Mouse (Mus musculus) frontal cortex, postnatal 10 days (tissue): ENCODE data around the gene Ralgps1.

Source experiments
- DNase-seq, 2 experiments: peaks; one replicate each; pipeline ENCODE4 v3.0.0; 2022; ENCODE audit warnings: low spot score in 2 of 2, mixed read lengths in 1 of 2

The Ralgps1 gene

GRCm38 (mm10) chr2:33280525-33280924 lies 90.8 kb downstream of the Ralgps1 start:
- no peak for DNase-seq

GRCm38 (mm10) chr2:33279758-33280157 lies 91.5 kb downstream of the Ralgps1 start:
- DNase-seq, result no peak

- no peak for DNase-seq
Observed at GRCm38 (mm10) chr2:33274719-33275490, 96.4 kb downstream of the Ralgps1 start.

GRCm38 (mm10) chr2:33272665-33273439 lies 98.4 kb downstream of the Ralgps1 start:
- DNase-seq, result no peak

- DNase-seq, result no peak
Observed at GRCm38 (mm10) chr2:33271511-33271910, 99.8 kb downstream of the Ralgps1 start.

- no peak for DNase-seq
Observed at GRCm38 (mm10) chr2:33270569-33270968, 100.7 kb downstream of the Ralgps1 start.

GRCm38 (mm10) chr2:33269132-33269493 lies 102.2 kb downstream of the Ralgps1 start:
- DNase-seq, result no peak

- DNase-seq, result no peak
Observed at GRCm38 (mm10) chr2:33268384-33269131, 102.7 kb downstream of the Ralgps1 start.

- no peak for DNase-seq
Observed at GRCm38 (mm10) chr2:33267075-33267474, 104.2 kb downstream of the Ralgps1 start.

GRCm38 (mm10) chr2:33265793-33266192 lies 105.5 kb downstream of the Ralgps1 start:
- no peak for DNase-seq

- DNase-seq, result no peak
Observed at GRCm38 (mm10) chr2:33261475-33261874, 109.8 kb downstream of the Ralgps1 start.

GRCm38 (mm10) chr2:33260772-33261171 lies 110.5 kb downstream of the Ralgps1 start:
- DNase-seq, result peak; percentile 36 to 68

GRCm38 (mm10) chr2:33256769-33257537 lies 114.3 kb downstream of the Ralgps1 start:
- DNase-seq, result no peak

- no peak for DNase-seq
Observed at GRCm38 (mm10) chr2:33254318-33254985, 116.8 kb downstream of the Ralgps1 start.

- DNase-seq, result no peak
Observed at GRCm38 (mm10) chr2:33253572-33254190, 117.6 kb downstream of the Ralgps1 start.

- no peak for DNase-seq
Observed at GRCm38 (mm10) chr2:33252751-33253150, 118.5 kb downstream of the Ralgps1 start.

- DNase-seq, result no peak
Observed at GRCm38 (mm10) chr2:33249922-33250633, 121.2 kb downstream of the Ralgps1 start.

GRCm38 (mm10) chr2:33248549-33248948 lies 122.7 kb downstream of the Ralgps1 start:
- no peak for DNase-seq

GRCm38 (mm10) chr2:33246841-33247240 lies 124.4 kb downstream of the Ralgps1 start:
- DNase-seq, result no peak

GRCm38 (mm10) chr2:33245350-33245749 lies 125.9 kb downstream of the Ralgps1 start:
- no peak for DNase-seq
